Mouse (Mus musculus) myocyte (in vitro differentiated cells): Measurements from ENCODE around the gene Hnmt. TPM values are rescaled to one million over a fixed set of nuclear protein-coding genes. Genes with fewer than 3 reads are reported as not detected.

Source experiments
- H3K27me3 ChIP-seq: one replicate; pipeline ENCODE4 v1.6.1; 2011; ENCODE audit not compliant: control insufficient read depth, insufficient read depth, insufficient read length
- H3K36me3 ChIP-seq: one replicate; pipeline ENCODE4 v1.6.1; 2011; ENCODE audit not compliant: control insufficient read depth, insufficient read depth
- H3K4me2 ChIP-seq: one replicate; pipeline ENCODE4 v1.6.1; 2011; ENCODE audit warnings: low read depth, control low read depth
- H3K4me3 ChIP-seq: one replicate; pipeline ENCODE4 v1.5.1; 2011; ENCODE audit warnings: mild to moderate bottlenecking, control low read depth, moderate library complexity
- H3K79me2 ChIP-seq: one replicate; pipeline ENCODE4 v1.6.1; 2011; ENCODE audit not compliant: control insufficient read depth, insufficient read depth
- H3ac ChIP-seq: one replicate; pipeline ENCODE4 v1.6.1; 2011; ENCODE audit not compliant: control insufficient read depth, insufficient read length
- CEBPB ChIP-seq: IDR thresholded peaks from 2 replicates; pipeline ENCODE4 v1.6.1; 2011; ENCODE audit warnings: mild to moderate bottlenecking, moderate library complexity; ENCODE audit not compliant: poor library complexity, insufficient read depth, severe bottlenecking
- E2F4 ChIP-seq: IDR thresholded peaks from one replicate; pipeline ENCODE4 v1.6.1; 2011; ENCODE audit warnings: mild to moderate bottlenecking, control low read depth, moderate library complexity; ENCODE audit not compliant: insufficient read depth
- MAX ChIP-seq: IDR thresholded peaks from one replicate; pipeline ENCODE4 v1.6.1; 2011; ENCODE audit warnings: low read depth, mild to moderate bottlenecking, control low read depth
- MYOD1 ChIP-seq, 3 experiments: IDR thresholded peaks; one replicate each; pipeline ENCODE4 v1.6.1; 2011; ENCODE audit warnings: control low read depth in 2 of 3, low read depth in 2 of 3, mild to moderate bottlenecking in 2 of 3, moderate library complexity in 1 of 3; ENCODE audit not compliant: insufficient read length in 2 of 3, control insufficient read depth in 1 of 3
- MYOG ChIP-seq, 3 experiments: IDR thresholded peaks; one replicate each; pipeline ENCODE4 v1.6.1; 2011; ENCODE audit warnings: control low read depth in 2 of 3, low read depth in 2 of 3, mild to moderate bottlenecking in 2 of 3; ENCODE audit not compliant: insufficient read length in 2 of 3, control insufficient read depth in 1 of 3, insufficient read depth in 1 of 3
- POLR2A ChIP-seq: IDR thresholded peaks from one replicate; pipeline ENCODE4 v1.6.1; 2011; ENCODE audit warnings: low read depth, mild to moderate bottlenecking, control low read depth, moderate library complexity; ENCODE audit not compliant: insufficient read length
- POLR2AphosphoS2 ChIP-seq: IDR thresholded peaks from one replicate; pipeline ENCODE4 v1.6.1; 2011; ENCODE audit warnings: low read depth, control low read depth; ENCODE audit not compliant: insufficient read length
- REST ChIP-seq: IDR thresholded peaks from one replicate; pipeline ENCODE4 v1.6.1; 2011; ENCODE audit warnings: mild to moderate bottlenecking, control low read depth, moderate library complexity; ENCODE audit not compliant: insufficient read depth, insufficient read length
- SRF ChIP-seq: IDR thresholded peaks from one replicate; pipeline ENCODE4 v1.6.1; 2011; ENCODE audit warnings: low read depth; ENCODE audit not compliant: control insufficient read depth, insufficient read length
- TCF12 ChIP-seq: IDR thresholded peaks from one replicate; pipeline ENCODE4 v1.6.1; 2011; ENCODE audit warnings: mild to moderate bottlenecking, control low read depth; ENCODE audit not compliant: poor library complexity, insufficient read depth, severe bottlenecking
- TCF3 ChIP-seq: IDR thresholded peaks from one replicate; pipeline ENCODE4 v1.6.1; 2011; ENCODE audit warnings: low read depth, control low read depth; ENCODE audit not compliant: insufficient read length
- USF1 ChIP-seq: IDR thresholded peaks from one replicate; pipeline ENCODE4 v1.6.1; 2011; ENCODE audit warnings: low read depth, mild to moderate bottlenecking, control low read depth, moderate library complexity
- polyA plus RNA-seq: library from polyadenylated mRNA; unstranded; fragments of >200 nt; fragmentation: generic; extraction: Trizol; gene quantifications from one replicate; pipeline ENCODE4 v1.2.1, GENCODE M21; 2012; ENCODE audit warnings: missing spikeins

The Hnmt gene
- polyA plus RNA-seq = not detected

DNA sequence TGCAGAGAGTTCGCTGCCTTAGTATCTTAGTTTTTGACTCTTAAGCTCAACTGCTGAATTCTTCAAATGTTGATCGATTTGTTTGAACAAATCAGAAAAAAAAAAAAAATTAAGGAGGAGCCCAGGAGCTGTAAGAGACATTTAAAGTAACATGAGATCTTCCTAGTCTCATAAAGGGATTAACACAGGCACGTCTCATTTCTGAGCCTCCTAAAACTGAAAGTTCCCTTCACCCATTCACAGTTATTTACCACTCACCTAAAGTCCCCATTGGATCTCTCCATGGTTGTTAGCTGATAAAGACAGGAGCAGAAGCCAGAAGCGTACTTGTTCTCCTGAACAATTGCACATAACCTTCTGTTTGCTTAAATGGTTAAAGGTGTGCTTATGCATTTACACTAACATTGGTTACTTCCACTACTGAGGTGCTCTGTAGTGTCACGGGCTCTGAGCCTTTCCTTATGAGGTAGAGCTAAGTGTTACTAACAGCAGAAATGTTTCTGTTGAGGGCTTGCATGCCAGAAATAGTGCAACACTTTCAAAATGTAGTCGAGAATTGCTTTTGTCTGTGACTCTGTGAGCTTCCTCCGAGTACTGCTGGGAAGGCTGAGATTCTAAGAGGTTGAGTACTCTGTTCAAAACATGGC lies at the start of gene Hnmt:
Gene Hnmt (minus strand): TSS at position 51 of the 647 bp plus-strand sequence.
- Histone ChIP-seq H3K4me2 (no peak within 1 kb of the TSS), H3K27me3 (no peaks in the 10 kb centered on the region), H3K4me3 (no peak within 1 kb of the TSS), H3ac (no peak within 1 kb of the TSS), H3K79me2 (no peaks in the 10 kb centered on the region), H3K36me3 (no peaks in the 10 kb centered on the region)
- TF ChIP-seq MAX = no peak
- TF ChIP-seq POLR2AphosphoS2 = no peak
- no peak for TF ChIP-seq REST
- TF ChIP-seq TCF12 = no peak
- TF ChIP-seq TCF3 = no peak
- TF ChIP-seq SRF = no peak
- TF ChIP-seq POLR2A = no peak
- TF ChIP-seq E2F4 = no peak
- TF ChIP-seq CEBPB = no peak
- TF ChIP-seq USF1 = no peak
- TF ChIP-seq MYOD1 (IDR thresholded peaks at IDR 0.05; ENCODE audit: control insufficient read depth in 1 of 3, insufficient read length in 2 of 3, low read depth in 2 of 3) = no peak
- no peak for TF ChIP-seq MYOG (IDR thresholded peaks at IDR 0.05; ENCODE audit: control insufficient read depth in 1 of 3, insufficient read depth in 1 of 3, insufficient read length in 2 of 3, low read depth in 2 of 3)

GRCm38 (mm10) chr2:24096495-24096894 lies 47.3 kb upstream of the Hnmt start, which contains the start of gene Tbpl2:
Gene Tbpl2 (minus strand): TSS chr2:24096595.
- no peaks in the 10 kb centered on the region for H3K79me2 ChIP-seq
- H3K36me3 ChIP-seq = no peaks in the 10 kb centered on the region
- no peak within 1 kb of the TSS for H3K4me3 ChIP-seq
- no peak within 1 kb of the TSS for H3K4me2 ChIP-seq
- TF ChIP-seq E2F4 = no peak
- no peak for TF ChIP-seq POLR2AphosphoS2
- no peak for TF ChIP-seq TCF3
- TF ChIP-seq CEBPB = no peak
- TF ChIP-seq SRF = no peak
- TF ChIP-seq MAX = no peak
- H3ac ChIP-seq = no peak within 1 kb of the TSS
- H3K27me3 ChIP-seq = no peaks in the 10 kb centered on the region

- H3K27me3 ChIP-seq = no peaks in the 10 kb centered on the region
- TF ChIP-seq TCF3 = no peak
- TF ChIP-seq MAX = no peak
- TF ChIP-seq USF1 = no peak
- H3K4me2 ChIP-seq = no peak overlapping the region
- H3ac ChIP-seq = no peak overlapping the region
- H3K4me3 ChIP-seq = no peak overlapping the region
- no peaks in the 10 kb centered on the region for H3K79me2 ChIP-seq
- no peaks in the 10 kb centered on the region for H3K36me3 ChIP-seq
Observed at GRCm38 (mm10) chr2:24090921-24091320, 41.7 kb upstream of the Hnmt start.

- Histone ChIP-seq H3K27me3 (no peaks in the 10 kb centered on the region), H3K36me3 (no peaks in the 10 kb centered on the region), H3K79me2 (no peaks in the 10 kb centered on the region), H3ac (no peak overlapping the region), H3K4me3 (no peak overlapping the region), H3K4me2 (no peak overlapping the region)
- TF ChIP-seq TCF12 (no peak), MAX (no peak), POLR2A (no peak), POLR2AphosphoS2 (no peak), TCF3 (no peak), MYOD1 (IDR thresholded peaks at IDR 0.05; ENCODE audit: control insufficient read depth in 1 of 3, insufficient read length in 2 of 3, low read depth in 2 of 3) (no peak), SRF (no peak), REST (no peak), USF1 (no peak), CEBPB (no peak), MYOG (IDR thresholded peaks at IDR 0.05; ENCODE audit: control insufficient read depth in 1 of 3, insufficient read depth in 1 of 3, insufficient read length in 2 of 3, low read depth in 2 of 3) (no peak), E2F4 (no peak)
Observed at GRCm38 (mm10) chr2:24050459-24050858, 1.3 kb upstream of the Hnmt start.

DNA sequence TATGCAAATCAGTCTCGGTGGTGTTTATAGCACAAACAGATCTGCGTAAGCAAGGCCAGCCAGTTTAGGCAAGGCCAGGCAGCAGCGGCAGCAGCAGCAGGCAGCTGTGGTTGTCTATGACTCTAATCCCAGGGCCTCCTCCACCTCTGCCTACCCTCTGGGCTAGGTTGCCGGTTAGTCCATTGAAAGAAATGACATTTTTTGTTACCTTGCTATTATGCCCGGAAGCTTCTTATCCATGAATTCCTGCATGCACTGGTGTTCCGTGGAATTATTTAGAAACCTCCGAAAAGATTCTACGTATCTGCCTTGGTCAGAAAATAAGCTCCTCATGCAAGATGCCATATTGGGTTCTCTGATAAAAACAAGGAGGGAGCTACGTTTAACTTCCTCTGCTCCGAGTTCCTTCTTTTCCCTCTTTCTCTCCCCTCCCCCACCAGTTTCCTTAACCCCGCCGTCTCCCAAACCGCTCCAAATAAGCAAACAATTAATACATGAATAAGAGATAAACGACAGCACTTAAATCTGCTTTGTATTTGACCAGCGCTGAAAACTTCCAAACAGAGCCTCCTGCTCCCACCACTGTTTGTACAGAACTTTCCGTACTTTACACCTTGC lies 605 bp downstream of the Hnmt start:
- Histone ChIP-seq H3K27me3 (no peaks in the 10 kb centered on the region), H3K36me3 (no peaks in the 10 kb centered on the region), H3K79me2 (no peaks in the 10 kb centered on the region), H3ac (no peak overlapping the region), H3K4me2 (no peak overlapping the region), H3K4me3 (no peak overlapping the region)
- no peak for TF ChIP-seq USF1
